Mouse (Mus musculus) neural tube, embryonic 11.5 days (tissue): ENCODE results near the gene Avil. TPM values are rescaled to one million over a fixed set of nuclear protein-coding genes. Genes with fewer than 3 reads are reported as not detected.

Source experiments
- ATAC-seq: fragments of 200-750 bp; cut with Nextera tagmentation; 2 replicates; pipeline ENCODE4 v1.8.0; 2017; ENCODE audit warnings: moderate number of reproducible peaks, mild to moderate bottlenecking, moderate TSS enrichment, moderate library complexity; ENCODE audit not compliant: insufficient read depth, low FRiP score, low TSS enrichment
- DNase-seq: peaks from one replicate; pipeline ENCODE4 v3.0.0-alpha.2; 2015; ENCODE audit warnings: low spot score
- H3K27ac ChIP-seq: fragments of 300-500 bp; sonication (generic); 2 replicates; pipeline ENCODE4 v1.5.1; 2014; ENCODE audit warnings: low read depth, mild to moderate bottlenecking, low read length
- H3K27me3 ChIP-seq: fragments of 300-500 bp; sonication (generic); 2 replicates; pipeline ENCODE4 v1.6.1; 2014; ENCODE audit warnings: mild to moderate bottlenecking, low read length, mixed read lengths; ENCODE audit not compliant: control insufficient read depth, insufficient read depth
- H3K36me3 ChIP-seq: fragments of 300-500 bp; sonication (generic); 2 replicates; pipeline ENCODE4 v1.6.1; 2014; ENCODE audit warnings: mild to moderate bottlenecking, low read length, moderate library complexity, mixed read lengths; ENCODE audit not compliant: control insufficient read depth, insufficient read depth
- H3K4me1 ChIP-seq: fragments of 300-500 bp; sonication (generic); 2 replicates; pipeline ENCODE4 v1.6.1; 2014; ENCODE audit warnings: low read length, mixed read lengths; ENCODE audit not compliant: control insufficient read depth, insufficient read depth
- H3K4me2 ChIP-seq: fragments of 300-500 bp; sonication (generic); 2 replicates; pipeline ENCODE4 v1.6.1; 2014; ENCODE audit warnings: low read depth, mild to moderate bottlenecking, moderate library complexity
- H3K4me3 ChIP-seq: fragments of 300-500 bp; sonication (generic); 2 replicates; pipeline ENCODE4 v1.5.1; 2014; ENCODE audit warnings: low read depth, low read length
- H3K9ac ChIP-seq: fragments of 300-500 bp; sonication (generic); 2 replicates; pipeline ENCODE4 v1.6.1; 2014; ENCODE audit warnings: mild to moderate bottlenecking, low read length
- H3K9me3 ChIP-seq: fragments of 300-500 bp; sonication (generic); 2 replicates; pipeline ENCODE4 v1.6.1; 2016; ENCODE audit warnings: low read length; ENCODE audit not compliant: control insufficient read depth
- WGBS: fragments of 180-500 bp; shearing (Covaris S2); extraction: QIAGEN DNeasy Blood & Tissue Kit; methylation state at CpG from one replicate; pipeline ENCODE4 v1.1.7; 2014; 5-methylcytosine and 5-hydroxymethylcytosine counted together
- polyA plus RNA-seq: library from polyadenylated mRNA; unstranded; fragments of >200 nt; fragmentation: Nextera tagmentation; extraction: Ambion mirVana; gene quantifications from 2 replicates; pipeline ENCODE4 v1.2.1, GENCODE M21; 2014

The Avil gene
- polyA plus RNA-seq, 1 experiment from 2014 or later: 0.82 TPM

GRCm38 (mm10) chr10:127001297-127001696 lies 788 bp downstream of the Avil start:
- WGBS: 90% methylated on average over 9 of the region's 9 CpGs
- Histone ChIP-seq H3K9ac (no peak overlapping the region), H3K36me3 (peaks cover 13% of the 10 kb centered on the region; the same call in 1 of the 2 replicates), H3K27me3 (no peaks in the 10 kb centered on the region), H3K4me1 (no peaks in the 10 kb centered on the region), H3K9me3 (no peaks in the 10 kb centered on the region), H3K4me2 (no peak overlapping the region), H3K4me3 (no peak overlapping the region), H3K27ac (no peak overlapping the region)
- DNase-seq (no peak), ATAC-seq (no peak)

- 92% methylated on average over 1 of the region's 1 CpGs for WGBS
These were observed 1.5 kb downstream of the Avil start for GRCm38 (mm10) chr10:127002056-127002455.

GRCm38 (mm10) chr10:127002765-127003164 lies 2.3 kb downstream of the Avil start:
- Histone ChIP-seq H3K9me3 (no peaks in the 10 kb centered on the region), H3K27ac (no peak overlapping the region), H3K9ac (no peak overlapping the region), H3K4me1 (no peaks in the 10 kb centered on the region), H3K27me3 (no peaks in the 10 kb centered on the region), H3K36me3 (peaks cover 8% of the 10 kb centered on the region; the same call in 1 of the 2 replicates), H3K4me3 (no peak overlapping the region), H3K4me2 (no peak overlapping the region)
- DNase-seq (no peak), ATAC-seq (no peak)
- WGBS: 88% methylated on average over 5 of the region's 5 CpGs

More at GRCm38 (mm10) chr10:127002056-127002455, 1.5 kb downstream of the Avil start:
- ATAC-seq (no peak), DNase-seq (no peak)
- Histone ChIP-seq H3K4me2 (no peak overlapping the region), H3K4me1 (no peaks in the 10 kb centered on the region), H3K27ac (no peak overlapping the region), H3K4me3 (no peak overlapping the region), H3K9ac (no peak overlapping the region), H3K36me3 (peaks cover 13% of the 10 kb centered on the region; the same call in 1 of the 2 replicates), H3K9me3 (no peaks in the 10 kb centered on the region), H3K27me3 (no peaks in the 10 kb centered on the region)

- no peaks in the 10 kb centered on the region for H3K4me1 ChIP-seq
These were observed 2.8 kb downstream of the Avil start for GRCm38 (mm10) chr10:127003334-127003733.

DNA sequence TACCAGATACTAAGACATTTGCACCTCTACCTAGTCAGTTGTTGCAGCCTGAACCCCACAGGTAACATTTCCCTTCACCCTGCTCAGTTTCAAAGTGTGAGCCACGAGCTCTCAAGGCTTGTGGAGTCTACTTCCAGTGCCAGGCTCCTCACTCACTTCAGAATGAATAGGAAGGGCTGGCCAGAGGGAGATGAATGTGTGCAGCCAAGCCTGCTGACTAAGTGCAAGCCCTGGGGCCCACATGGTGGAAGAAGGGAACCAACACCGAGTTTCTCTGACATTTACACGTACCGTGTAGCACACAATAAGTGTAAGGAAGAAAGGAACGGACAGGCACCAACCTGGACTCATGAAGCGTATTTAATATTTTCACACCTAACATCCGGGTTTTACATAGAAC lies 3.3 kb downstream of the Avil start:
- no peak for DNase-seq
- no peak overlapping the region for H3K4me2 ChIP-seq
- 85% methylated on average over 7 of the region's 7 CpGs for WGBS
- no peak overlapping the region for H3K27ac ChIP-seq
- no peaks in the 10 kb centered on the region for H3K27me3 ChIP-seq
- H3K9me3 ChIP-seq: no peaks in the 10 kb centered on the region
- H3K9ac ChIP-seq: no peak overlapping the region
- peaks cover 2% of the 10 kb centered on the region; the same call in 1 of the 2 replicates for H3K36me3 ChIP-seq
- ATAC-seq: no peak
- H3K4me1 ChIP-seq: no peaks in the 10 kb centered on the region
- H3K4me3 ChIP-seq: no peak overlapping the region

More at GRCm38 (mm10) chr10:127003334-127003733, 2.8 kb downstream of the Avil start:
- peaks cover 3% of the 10 kb centered on the region; the same call in 1 of the 2 replicates for H3K36me3 ChIP-seq
- no peaks in the 10 kb centered on the region for H3K9me3 ChIP-seq
- H3K27me3 ChIP-seq: no peaks in the 10 kb centered on the region
- WGBS: 84% methylated on average over 8 of the region's 8 CpGs
- H3K4me2 ChIP-seq: no peak overlapping the region
- no peak overlapping the region for H3K4me3 ChIP-seq
- no peak overlapping the region for H3K27ac ChIP-seq
- H3K9ac ChIP-seq: no peak overlapping the region
- no peak for DNase-seq
- no peak for ATAC-seq

DNA sequence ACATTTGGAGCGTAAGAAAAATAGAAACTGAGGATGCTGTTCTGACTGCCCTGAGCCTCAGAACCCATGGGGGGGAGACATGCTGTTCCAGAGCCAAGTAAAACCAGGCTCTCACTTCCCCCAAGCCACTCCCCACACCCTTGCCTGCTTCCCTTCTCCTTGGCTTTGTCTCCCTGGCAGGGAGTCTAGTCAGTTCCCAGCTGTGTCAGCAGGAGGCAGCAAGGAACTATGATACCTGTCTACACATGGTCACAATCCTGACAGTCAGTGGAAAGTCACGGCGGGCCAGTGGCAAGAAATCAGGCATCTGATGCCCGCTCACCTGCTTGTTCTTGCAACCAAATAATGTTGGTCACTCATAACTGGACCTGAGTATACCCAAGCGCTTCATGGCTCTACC lies 16.0 kb downstream of the Avil start:
- no peaks in the 10 kb centered on the region for H3K36me3 ChIP-seq
- H3K27me3 ChIP-seq: no peaks in the 10 kb centered on the region
- no peak overlapping the region for H3K4me3 ChIP-seq
- H3K9ac ChIP-seq: no peak overlapping the region
- H3K4me2 ChIP-seq: no peak overlapping the region
- ATAC-seq (no peak), DNase-seq (no peak)
- 66% methylated on average over 5 of the region's 5 CpGs for WGBS
- no peaks in the 10 kb centered on the region for H3K9me3 ChIP-seq
- no peaks in the 10 kb centered on the region for H3K4me1 ChIP-seq
- no peak overlapping the region for H3K27ac ChIP-seq

GRCm38 (mm10) chr10:127017071-127017470 lies 16.6 kb downstream of the Avil start:
- no peak overlapping the region for H3K4me2 ChIP-seq
- no peak overlapping the region for H3K4me3 ChIP-seq
- WGBS: 25% methylated on average over 2 of the region's 2 CpGs
- DNase-seq (no peak), ATAC-seq (no peak)
- H3K27ac ChIP-seq: no peak overlapping the region
- no peaks in the 10 kb centered on the region for H3K9me3 ChIP-seq
- no peaks in the 10 kb centered on the region for H3K4me1 ChIP-seq
- H3K27me3 ChIP-seq: no peaks in the 10 kb centered on the region
- no peak overlapping the region for H3K9ac ChIP-seq
- no peaks in the 10 kb centered on the region for H3K36me3 ChIP-seq

GRCm38 (mm10) chr10:127018422-127018821 lies 17.9 kb downstream of the Avil start:
- H3K27ac ChIP-seq: no peak overlapping the region
- no peaks in the 10 kb centered on the region for H3K27me3 ChIP-seq
- H3K36me3 ChIP-seq: peaks cover 6% of the 10 kb centered on the region
- ATAC-seq: no peak
- DNase-seq: no peak
- H3K9ac ChIP-seq: no peak overlapping the region
- no peaks in the 10 kb centered on the region for H3K4me1 ChIP-seq
- 78% methylated on average over 16 of the region's 16 CpGs for whole genome bisulfite sequencing
- H3K4me2 ChIP-seq: no peak overlapping the region
- no peaks in the 10 kb centered on the region for H3K9me3 ChIP-seq
- no peak overlapping the region for H3K4me3 ChIP-seq
